Mouse (Mus musculus) small intestine, adult 2 months (tissue): ENCODE results near the gene 1700015F17Rik. TPM values are rescaled to one million over a fixed set of nuclear protein-coding genes. Genes with fewer than 3 reads are reported as not detected.

Experiments used
- H3K27ac ChIP-seq: fragments of 200-500 bp; 2 replicates; pipeline ENCODE4 v1.5.1; 2012; ENCODE audit warnings: low read depth, low read length, control low read depth, inconsistent platforms; ENCODE audit not compliant: insufficient read depth
- H3K27me3 ChIP-seq: fragments of 200-500 bp; 2 replicates; pipeline ENCODE4 v1.6.1; 2012; ENCODE audit warnings: mild to moderate bottlenecking, moderate library complexity, low read length, inconsistent platforms; ENCODE audit not compliant: control insufficient read depth, insufficient read depth
- H3K36me3 ChIP-seq: fragments of 200-500 bp; 2 replicates; pipeline ENCODE4 v1.6.1; 2012; ENCODE audit warnings: mild to moderate bottlenecking, low read length, control low read depth, inconsistent platforms; ENCODE audit not compliant: control insufficient read depth, insufficient read depth
- H3K4me1 ChIP-seq: fragments of 200-500 bp; 2 replicates; pipeline ENCODE4 v1.6.1; 2012; ENCODE audit warnings: low read length, inconsistent platforms, mixed read lengths; ENCODE audit not compliant: control insufficient read depth, insufficient read depth, insufficient read length
- H3K4me3 ChIP-seq: fragments of 200-500 bp; 2 replicates; pipeline ENCODE4 v1.5.1; 2012; ENCODE audit warnings: low read depth, mild to moderate bottlenecking, control low read depth, inconsistent platforms, low read length, moderate library complexity
- CTCF ChIP-seq: fragments of 200-500 bp; IDR thresholded peaks from 2 replicates; pipeline ENCODE4 v1.5.1; 2012; ENCODE audit warnings: low read depth, mild to moderate bottlenecking, control low read depth, inconsistent platforms, low read length, moderate library complexity, mixed read lengths; ENCODE audit not compliant: insufficient replicate concordance, insufficient read length; ENCODE audit errors: extremely low read depth
- POLR2A ChIP-seq: fragments of 200-500 bp; IDR thresholded peaks from 2 replicates; pipeline ENCODE4 v1.6.1; 2012; ENCODE audit warnings: low read depth, mild to moderate bottlenecking, control low read depth, inconsistent platforms, low read length, moderate library complexity
- WGBS: fragments of 180-500 bp; shearing (Covaris S2); methylation state at CpG from one replicate; pipeline ENCODE4 v1.1.7; 2018; 5-methylcytosine and 5-hydroxymethylcytosine counted together
- polyA plus RNA-seq: library from polyadenylated mRNA; depleted of rRNA; stranded (reverse); fragments of >200 nt; gene quantifications from 2 replicates; pipeline ENCODE4 v1.2.3, GENCODE M21; 2012; rRNA removed

1700015F17Rik gene
- not detected in 2 replicates for polyA plus RNA-seq

DNA sequence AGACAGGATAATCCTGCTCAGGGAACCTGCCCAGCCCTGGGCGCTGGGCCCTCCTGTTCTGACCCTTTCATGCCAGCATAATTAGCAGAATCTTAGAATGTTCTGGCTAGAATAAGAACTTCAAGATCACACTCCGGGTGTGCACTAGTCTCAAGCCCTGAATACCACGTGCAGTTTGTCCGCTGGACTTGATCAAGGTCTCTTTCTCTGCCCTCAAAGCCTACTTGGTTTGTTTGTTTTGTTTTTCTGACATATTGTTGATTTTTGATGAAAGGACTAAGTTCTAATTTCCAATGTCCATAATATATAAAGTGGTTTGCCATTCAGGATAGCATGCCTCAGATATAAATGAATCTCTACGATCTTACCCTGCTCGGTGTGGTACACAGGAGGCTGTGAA lies at the start of gene 1700015F17Rik:
Gene 1700015F17Rik, minus strand, starts transcription at position 101 of the 400 bp plus-strand sequence.
- WGBS: 93% methylated on average over 6 of the region's 6 CpGs
- Histone ChIP-seq H3K4me3 (no peak within 1 kb of the TSS), H3K36me3 (no peaks in the 10 kb centered on the region), H3K4me1 (no peaks in the 10 kb centered on the region), H3K27me3 (no peaks in the 10 kb centered on the region), H3K27ac (no peak within 1 kb of the TSS)
- no peak for TF ChIP-seq POLR2A
- TF ChIP-seq CTCF: no peak

DNA sequence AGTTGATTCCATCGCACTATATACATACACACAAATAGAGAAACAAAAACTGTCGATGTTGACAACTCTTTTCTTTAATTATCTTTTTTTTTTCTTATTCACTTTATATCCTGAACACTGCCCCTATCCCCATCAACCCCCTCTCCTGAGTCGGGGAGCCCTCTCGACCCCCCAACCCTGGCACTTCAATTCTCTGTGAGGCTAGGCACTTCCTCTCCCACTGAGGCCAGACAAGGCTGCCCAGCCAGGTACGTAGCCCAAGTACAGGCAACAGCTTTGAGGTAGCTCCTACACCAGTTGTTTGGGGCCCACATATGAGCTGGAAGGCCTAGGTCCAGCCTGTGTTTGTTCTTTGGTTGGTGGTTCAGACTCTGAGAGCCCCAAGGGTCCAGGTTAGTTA lies 36.5 kb upstream of the 1700015F17Rik start:
- Histone ChIP-seq H3K36me3 (0 out of 2 replicates have a peak, but pooled peaks cover 1% of the 10 kb centered on the region), H3K4me3 (no peak overlapping the region), H3K4me1 (no peaks in the 10 kb centered on the region), H3K27me3 (no peaks in the 10 kb centered on the region), H3K27ac (no peak overlapping the region)
- WGBS: 82% methylated on average over 5 of the region's 5 CpGs
- no peak for TF ChIP-seq POLR2A
- TF ChIP-seq CTCF: no peak

DNA sequence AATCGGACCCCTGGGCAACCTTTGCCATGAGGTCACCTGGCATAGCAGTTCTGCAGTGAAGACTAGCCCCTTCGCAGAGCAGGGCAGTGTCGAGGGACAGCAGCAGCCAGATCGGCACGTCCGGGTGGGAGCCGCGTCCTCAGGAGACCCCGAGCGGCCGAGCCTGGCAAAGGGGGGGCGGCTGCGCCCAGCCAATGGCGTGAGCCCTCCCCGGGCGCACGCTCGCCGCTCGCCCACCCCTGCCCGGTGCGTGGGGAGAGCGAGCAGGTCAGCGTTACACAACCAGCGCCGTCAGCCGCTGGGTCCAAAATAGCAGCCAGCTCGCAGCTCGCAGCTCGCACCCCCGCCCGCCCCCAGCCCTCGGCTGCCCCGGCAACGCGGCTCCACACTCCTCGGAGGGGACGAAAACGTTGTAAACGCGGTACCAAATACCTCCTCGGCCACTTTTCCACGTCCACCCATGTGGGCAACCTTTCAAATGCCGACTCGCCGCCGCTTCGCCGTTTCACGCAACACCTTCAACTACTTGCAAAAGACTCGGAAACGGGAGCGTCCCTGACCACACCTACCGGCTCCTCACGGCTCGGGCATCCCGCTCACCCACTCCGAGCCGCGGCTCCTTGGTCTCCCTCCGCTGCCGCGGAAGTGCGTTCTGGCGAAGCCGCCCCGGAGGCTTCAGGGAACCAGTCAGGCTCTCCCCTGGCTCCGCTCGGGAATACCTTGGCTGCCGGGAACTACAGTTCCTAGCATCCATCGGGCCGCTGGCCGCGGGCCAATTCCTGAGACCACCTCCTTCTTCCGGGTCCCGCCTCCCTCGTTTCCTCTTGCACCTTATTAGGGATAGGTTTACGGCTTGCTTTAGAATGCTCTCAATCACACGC lies 35.5 kb upstream of the 1700015F17Rik start, which contains the start of gene Cldn12:
Gene Cldn12, minus strand, starts transcription at position 763 of the 881 bp plus-strand sequence.
- H3K36me3 ChIP-seq: 0 out of 2 replicates have a peak, but pooled peaks cover 1% of the 10 kb centered on the region
- H3K27ac ChIP-seq: peak within 1 kb of the TSS; percentile 87
- WGBS: under 1% methylated on average over 79 of the region's 79 CpGs
- TF ChIP-seq CTCF: no peak
- TF ChIP-seq POLR2A: peak; percentile 74
- no peaks in the 10 kb centered on the region for H3K27me3 ChIP-seq
- H3K4me3 ChIP-seq: peak within 1 kb of the TSS; percentile 91
- no peaks in the 10 kb centered on the region for H3K4me1 ChIP-seq

DNA sequence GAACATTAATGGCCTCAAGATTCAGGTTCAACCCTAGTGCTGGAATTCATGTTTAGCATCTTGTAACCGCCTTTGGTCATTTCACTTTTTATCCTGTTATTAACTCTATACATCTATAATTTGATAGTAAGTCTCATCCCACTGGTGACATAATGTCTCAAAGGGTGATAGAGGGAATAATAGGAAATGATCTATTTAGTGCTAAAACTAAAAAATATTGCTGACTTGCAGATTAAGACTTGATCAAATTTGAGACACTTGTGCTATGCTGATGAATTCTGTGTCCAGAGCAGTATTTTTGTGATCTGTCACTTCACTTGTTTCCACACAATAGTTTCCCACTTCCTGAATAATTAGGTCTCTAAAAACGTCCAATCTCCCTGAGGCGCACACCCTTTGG lies 32.5 kb upstream of the 1700015F17Rik start:
- Histone ChIP-seq H3K4me1 (no peaks in the 10 kb centered on the region), H3K36me3 (0 out of 2 replicates have a peak, but pooled peaks cover 1% of the 10 kb centered on the region), H3K27ac (no peak overlapping the region), H3K27me3 (no peaks in the 10 kb centered on the region), H3K4me3 (no peak overlapping the region)
- 82% methylated on average over 3 of the region's 3 CpGs for WGBS
- TF ChIP-seq POLR2A (no peak), CTCF (no peak)

DNA sequence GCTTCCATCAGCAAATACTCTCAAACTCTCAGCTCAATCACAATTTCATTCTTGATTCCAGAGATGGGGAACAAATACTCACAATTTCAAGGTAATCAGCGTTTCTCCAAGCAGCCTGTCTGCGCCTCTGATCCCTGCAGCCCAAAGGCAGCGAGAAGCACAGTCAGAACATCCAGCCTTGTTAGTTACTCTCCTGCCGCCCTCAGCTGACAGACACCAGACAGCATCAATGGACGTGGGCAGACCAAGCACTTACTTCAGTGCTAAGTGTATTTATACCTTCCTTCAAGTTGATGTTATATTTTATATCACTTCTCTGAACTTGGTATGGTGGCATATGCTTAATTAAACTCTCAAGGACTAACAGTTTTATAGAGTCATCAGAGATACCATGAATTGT lies 32.0 kb upstream of the 1700015F17Rik start:
- Histone ChIP-seq H3K27ac (no peak overlapping the region), H3K4me3 (no peak overlapping the region), H3K36me3 (0 out of 2 replicates have a peak, but pooled peaks cover 1% of the 10 kb centered on the region), H3K4me1 (no peaks in the 10 kb centered on the region), H3K27me3 (no peaks in the 10 kb centered on the region)
- 92% methylated on average over 5 of the region's 5 CpGs for WGBS
- no peak for TF ChIP-seq POLR2A
- no peak for TF ChIP-seq CTCF

DNA sequence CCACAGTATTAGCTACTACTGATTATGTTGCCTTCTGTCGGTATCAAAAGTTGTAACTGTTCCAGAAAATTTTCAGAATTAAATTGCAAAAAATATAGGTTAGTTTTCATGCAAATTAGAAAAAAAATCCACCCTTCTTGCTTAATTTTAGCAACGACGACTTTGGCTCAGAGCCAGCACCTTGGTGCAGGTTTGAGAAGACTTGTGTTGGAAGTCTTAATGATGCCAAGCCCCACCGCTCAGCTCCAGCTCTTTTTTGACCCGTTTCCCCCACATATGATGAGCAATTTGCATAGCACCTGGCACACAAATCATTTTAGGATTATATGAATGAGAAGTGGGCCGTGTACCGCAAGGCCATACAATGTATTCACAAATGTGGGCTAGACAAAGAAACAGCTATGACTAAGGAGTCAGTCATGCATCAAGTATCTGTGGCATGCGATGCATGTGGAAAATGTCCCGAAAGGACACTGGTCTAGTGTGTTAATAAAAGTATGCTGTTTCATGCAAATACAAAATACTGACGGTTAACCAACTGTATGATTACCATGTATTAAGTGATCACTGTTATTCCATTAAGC lies 31.5 kb upstream of the 1700015F17Rik start:
- Histone ChIP-seq H3K36me3 (0 out of 2 replicates have a peak, but pooled peaks cover 1% of the 10 kb centered on the region), H3K4me3 (no peak overlapping the region), H3K27me3 (no peaks in the 10 kb centered on the region), H3K4me1 (no peaks in the 10 kb centered on the region), H3K27ac (no peak overlapping the region)
- TF ChIP-seq POLR2A (no peak), CTCF (no peak)
- 82% methylated on average over 10 of the region's 10 CpGs for WGBS

DNA sequence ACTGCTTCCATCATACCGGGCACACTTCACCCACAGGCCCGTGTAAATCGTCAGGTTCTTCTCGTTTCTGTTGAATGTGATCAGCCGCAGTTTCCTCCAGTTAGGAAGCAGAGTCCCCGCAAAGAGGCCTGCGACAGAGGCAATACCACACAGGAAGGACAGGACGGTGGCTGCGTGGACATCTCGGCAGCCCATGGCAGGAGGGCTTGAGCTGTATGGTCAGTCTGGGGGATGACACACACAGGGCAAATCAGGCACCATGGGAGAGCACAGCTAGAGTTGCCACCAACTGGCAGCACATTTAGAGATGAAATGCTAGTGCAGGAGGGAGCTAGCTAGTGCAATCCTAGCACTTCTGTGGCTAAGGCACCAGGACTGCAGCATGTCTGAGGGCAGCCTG lies 29.3 kb upstream of the 1700015F17Rik start:
- no peak for TF ChIP-seq POLR2A
- no peak for TF ChIP-seq CTCF
- no peaks in the 10 kb centered on the region for H3K4me1 ChIP-seq
- no peaks in the 10 kb centered on the region for H3K27me3 ChIP-seq
- peaks cover 5% of the 10 kb centered on the region; the same call in 1 of the 2 replicates for H3K36me3 ChIP-seq
- H3K4me3 ChIP-seq: no peak overlapping the region
- H3K27ac ChIP-seq: no peak overlapping the region
- WGBS: 93% methylated on average over 10 of the region's 10 CpGs
